Mouse (Mus musculus) lung, embryonic 15.5 days (tissue): ENCODE data around the gene Mpp3. TPM values are rescaled to one million over a fixed set of nuclear protein-coding genes. Genes with fewer than 3 reads are reported as not detected.

Experiments
- ATAC-seq: fragments of 200-750 bp; cut with Nextera tagmentation; 2 replicates; pipeline ENCODE4 v1.8.0; 2017; ENCODE audit warnings: moderate number of reproducible peaks, borderline replicate concordance; ENCODE audit not compliant: low FRiP score, low TSS enrichment; ENCODE audit errors: extremely low read depth
- H3K27ac ChIP-seq: fragments of 300-500 bp; sonication (generic); 2 replicates; pipeline ENCODE4 v1.5.1; 2015; ENCODE audit warnings: moderate library complexity, mild to moderate bottlenecking, inconsistent platforms
- H3K27me3 ChIP-seq: fragments of 300-500 bp; sonication (generic); 2 replicates; pipeline ENCODE4 v1.6.1; 2015; ENCODE audit warnings: inconsistent platforms
- H3K36me3 ChIP-seq: fragments of 300-500 bp; sonication (generic); 2 replicates; pipeline ENCODE4 v1.6.1; 2015; ENCODE audit warnings: inconsistent platforms
- H3K4me1 ChIP-seq: fragments of 300-500 bp; sonication (generic); 2 replicates; pipeline ENCODE4 v1.6.1; 2015; ENCODE audit warnings: inconsistent platforms
- H3K4me2 ChIP-seq: fragments of 300-500 bp; sonication (generic); 2 replicates; pipeline ENCODE4 v1.6.1; 2015; ENCODE audit warnings: inconsistent platforms, mild to moderate bottlenecking, moderate library complexity
- H3K4me3 ChIP-seq: fragments of 300-500 bp; sonication (generic); 2 replicates; pipeline ENCODE4 v1.5.1; 2015; ENCODE audit warnings: mild to moderate bottlenecking, inconsistent platforms
- H3K9ac ChIP-seq: fragments of 300-500 bp; sonication (generic); 2 replicates; pipeline ENCODE4 v1.6.1; 2015; ENCODE audit warnings: inconsistent platforms
- H3K9me3 ChIP-seq: fragments of 300-500 bp; sonication (generic); 2 replicates; pipeline ENCODE4 v1.6.1; 2016; ENCODE audit warnings: inconsistent platforms
- WGBS: fragments of 180-500 bp; shearing (Covaris S2); methylation state at CpG from one replicate; pipeline ENCODE4 v1.1.7; 2015; 5-methylcytosine and 5-hydroxymethylcytosine counted together
- polyA plus RNA-seq: library from polyadenylated mRNA; unstranded; fragments of >200 nt; fragmentation: Nextera tagmentation; extraction: Ambion mirVana; gene quantifications from 2 replicates; pipeline ENCODE4 v1.2.1, GENCODE M21; 2015

Mpp3 gene
- polyA plus RNA-seq, 1 experiment from 2014 or later, result 3.9 TPM

DNA sequence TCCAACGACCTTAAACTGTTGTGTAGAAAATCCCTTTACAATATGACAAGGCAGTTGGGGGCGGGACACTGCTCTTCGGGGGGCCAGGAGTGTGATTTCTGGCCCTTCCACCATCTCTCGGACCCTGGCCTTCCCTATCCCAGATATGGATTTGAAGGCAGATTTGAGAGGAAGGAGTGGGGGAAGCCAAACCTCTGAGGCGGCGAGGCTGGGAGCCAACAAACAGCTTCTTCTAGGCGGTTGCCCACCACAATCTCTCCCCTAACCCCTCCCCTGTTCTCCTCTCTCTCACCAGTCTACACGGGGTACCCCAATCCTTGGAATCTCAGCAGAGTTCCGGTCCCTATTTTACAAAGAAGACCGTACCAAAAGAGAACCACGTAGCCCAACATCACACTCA is 65.2 kb downstream of the Mpp3 start:
- Histone ChIP-seq H3K9me3 (no peaks in the 10 kb centered on the region), H3K27me3 (peaks cover 87% of the 10 kb centered on the region), H3K27ac (no peak overlapping the region), H3K4me1 (peaks cover 20% of the 10 kb centered on the region), H3K9ac (peak overlapping the region; percentile 31; the same call in 1 of the 2 replicates), H3K36me3 (no peaks in the 10 kb centered on the region), H3K4me2 (peak overlapping the region; percentile 94), H3K4me3 (peak overlapping the region; percentile 47; the same call in 1 of the 2 replicates)
- no peak for ATAC-seq
- WGBS, result 3% methylated on average over 11 of the region's 11 CpGs

GRCm38 (mm10) chr11:101957476-101957875 is 70.8 kb downstream of the Mpp3 start:
- no peak overlapping the region for H3K9ac ChIP-seq
- WGBS, result 44% methylated on average over 5 of the region's 5 CpGs
- no peaks in the 10 kb centered on the region for H3K9me3 ChIP-seq
- peaks cover 35% of the 10 kb centered on the region for H3K27me3 ChIP-seq
- peaks cover 14% of the 10 kb centered on the region for H3K4me1 ChIP-seq
- H3K4me3 ChIP-seq, result no peak overlapping the region
- H3K4me2 ChIP-seq, result no peak overlapping the region
- no peaks in the 10 kb centered on the region for H3K36me3 ChIP-seq
- no peak for ATAC-seq
- H3K27ac ChIP-seq, result no peak overlapping the region

DNA sequence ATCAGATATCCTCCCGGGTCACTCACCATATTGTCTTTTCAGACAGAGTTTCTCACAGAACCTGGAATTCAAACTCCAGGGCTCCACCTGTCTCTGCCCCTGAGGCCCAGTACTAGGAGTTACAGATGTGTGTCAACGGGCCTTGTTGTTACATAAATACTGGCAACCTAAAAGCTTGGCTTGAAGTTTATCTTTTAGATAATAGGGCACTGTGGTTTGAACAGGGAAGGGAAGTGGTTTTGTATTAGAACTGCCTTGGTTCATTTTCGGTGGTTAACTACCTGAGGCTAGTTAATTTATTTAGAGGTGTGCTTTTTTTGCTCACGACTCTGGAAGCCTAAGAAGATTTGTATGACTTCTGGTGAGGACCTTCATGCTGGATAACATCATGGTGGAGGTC is 74.8 kb downstream of the Mpp3 start:
- peak overlapping the region; percentile 42 for H3K4me2 ChIP-seq
- no peak overlapping the region for H3K4me3 ChIP-seq
- H3K9ac ChIP-seq, result no peak overlapping the region
- no peaks in the 10 kb centered on the region for H3K9me3 ChIP-seq
- ATAC-seq, result no peak
- peak overlapping the region; percentile 62 for H3K27ac ChIP-seq
- H3K27me3 ChIP-seq, result peaks cover 6% of the 10 kb centered on the region; the same call in 1 of the 2 replicates
- peaks cover 21% of the 10 kb centered on the region for H3K4me1 ChIP-seq
- WGBS, result 35% methylated on average over 4 of the region's 4 CpGs
- H3K36me3 ChIP-seq, result no peaks in the 10 kb centered on the region

- Histone ChIP-seq H3K4me1 (peaks cover 21% of the 10 kb centered on the region), H3K27me3 (peaks cover 6% of the 10 kb centered on the region; the same call in 1 of the 2 replicates), H3K9ac (no peak overlapping the region), H3K9me3 (no peaks in the 10 kb centered on the region), H3K27ac (peak overlapping the region; percentile 62), H3K4me3 (no peak overlapping the region), H3K36me3 (no peaks in the 10 kb centered on the region), H3K4me2 (peak overlapping the region; percentile 42)
- peak; percentile 72; the same call in 1 of the 2 replicates for ATAC-seq
- 13% methylated on average over 24 of the region's 24 CpGs for WGBS
These were observed 75.5 kb downstream of the Mpp3 start for GRCm38 (mm10) chr11:101952541-101953341.

DNA sequence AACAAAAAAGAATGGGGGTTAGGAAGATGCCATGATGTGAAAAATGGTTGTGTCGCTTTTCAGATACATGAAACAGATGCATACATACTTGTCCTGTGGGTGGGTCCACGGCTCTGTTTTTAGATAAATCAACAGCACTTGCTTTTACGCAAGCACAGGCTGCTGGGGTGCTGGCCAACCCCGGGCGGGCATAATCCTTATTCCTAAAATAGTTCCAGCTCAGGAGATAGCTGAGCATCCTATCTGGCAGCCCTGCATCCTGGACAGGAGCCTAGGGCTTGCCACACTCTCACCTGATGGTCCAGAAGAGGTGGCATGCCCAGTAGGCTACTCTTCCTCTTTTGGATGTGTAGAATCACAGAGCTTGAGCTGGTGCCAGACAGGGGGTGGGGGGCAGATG is 78.2 kb downstream of the Mpp3 start:
- H3K27me3 ChIP-seq, result peaks cover 6% of the 10 kb centered on the region; the same call in 1 of the 2 replicates
- H3K4me3 ChIP-seq, result no peak overlapping the region
- no peak overlapping the region for H3K9ac ChIP-seq
- H3K4me2 ChIP-seq, result no peak overlapping the region
- no peak overlapping the region for H3K27ac ChIP-seq
- WGBS, result 72% methylated on average over 5 of the region's 5 CpGs
- no peaks in the 10 kb centered on the region for H3K36me3 ChIP-seq
- no peaks in the 10 kb centered on the region for H3K9me3 ChIP-seq
- H3K4me1 ChIP-seq, result peaks cover 21% of the 10 kb centered on the region
- ATAC-seq, result no peak

Other genes starting within 250 kb of the Mpp3 start
- 12.5 and 12.9 TPM in 2 replicates for gene Etv4, start 243.1 kb downstream of the Mpp3 start, polyA plus RNA-seq
- 10.3 and 10.4 TPM in 2 replicates for gene Meox1, start 134.1 kb downstream of the Mpp3 start, polyA plus RNA-seq
- gene Sost, start 61.4 kb downstream of the Mpp3 start, polyA plus RNA-seq, result 0.44 and 0.52 TPM in 2 replicates
- not detected in 2 replicates for gene Cfap97d1, start 44.2 kb downstream of the Mpp3 start, polyA plus RNA-seq
- gene Dusp3, start 41.4 kb downstream of the Mpp3 start, polyA plus RNA-seq, result 18.8 and 20.0 TPM in 2 replicates
- 0.59 and 0.63 TPM in 2 replicates for gene Cd300lg, start 13.0 kb upstream of the Mpp3 start, polyA plus RNA-seq
- gene Mpp2, start 60.1 kb upstream of the Mpp3 start, polyA plus RNA-seq, result 5.8 and 6.9 TPM in 2 replicates
- not detected in 2 replicates for gene Ppy, start 72.9 kb upstream of the Mpp3 start, polyA plus RNA-seq
- gene Pyy, start 79.4 kb upstream of the Mpp3 start, polyA plus RNA-seq, result not detected in 2 replicates
- gene Nags, start 117.1 kb upstream of the Mpp3 start, polyA plus RNA-seq, result 0.46 and 0.67 TPM in 2 replicates
- 31.9 and 36.5 TPM in 2 replicates for gene Tmem101, start 127.9 kb upstream of the Mpp3 start, polyA plus RNA-seq
- gene Lsm12, start 156.8 kb upstream of the Mpp3 start, polyA plus RNA-seq, result 112 and 136 TPM in 2 replicates
- 31.5 and 33.3 TPM in 2 replicates for gene G6pc3, start 161.2 kb upstream of the Mpp3 start, polyA plus RNA-seq
- 71.3 and 76.7 TPM in 2 replicates for gene Hdac5, start 201.7 kb upstream of the Mpp3 start, polyA plus RNA-seq
- 19.9 and 20.4 TPM in 2 replicates for gene BC030867, start 220.4 kb upstream of the Mpp3 start, polyA plus RNA-seq
- gene Asb16, start 240.3 kb upstream of the Mpp3 start, polyA plus RNA-seq, result 0.09 and 0.10 TPM in 2 replicates